Mouse (Mus musculus) c-Kit-positive CD71-negative TER-119-negative erythroid progenitor cells, embryonic 14.5 days (primary cell): ENCODE measurements at regions not wholly inside any gene's neighbourhood (a gene's known extent, or its start where the extent isn't known, plus 50 kb on each side); places are given as distances from the start of the nearest gene placed in this dataset.

Experiments
- DNase-seq: peaks from one replicate; pipeline ENCODE4 v3.0.0-alpha.2; 2013; ENCODE audit warnings: low read depth

DNA sequence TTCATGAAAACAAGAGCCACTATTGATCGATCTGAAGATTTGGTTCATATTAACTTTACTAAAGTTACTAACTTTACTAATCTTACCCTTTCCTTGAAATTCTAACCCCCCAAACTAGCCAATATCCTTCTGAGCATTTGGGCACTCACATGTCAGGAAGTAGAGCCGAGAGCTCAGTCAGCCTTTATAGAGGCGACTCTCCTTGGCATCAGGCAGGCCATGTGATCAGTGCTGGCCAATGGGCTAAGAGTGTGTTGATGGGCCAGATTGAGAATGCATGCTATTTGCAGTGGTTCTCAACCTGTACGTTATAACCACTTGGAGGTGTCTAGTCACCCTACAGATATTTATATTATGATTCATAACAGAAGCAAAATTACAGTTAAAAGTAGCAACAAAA is 69.6 kb upstream of the Slc35b4 start:
- no peak for DNase-seq

DNA sequence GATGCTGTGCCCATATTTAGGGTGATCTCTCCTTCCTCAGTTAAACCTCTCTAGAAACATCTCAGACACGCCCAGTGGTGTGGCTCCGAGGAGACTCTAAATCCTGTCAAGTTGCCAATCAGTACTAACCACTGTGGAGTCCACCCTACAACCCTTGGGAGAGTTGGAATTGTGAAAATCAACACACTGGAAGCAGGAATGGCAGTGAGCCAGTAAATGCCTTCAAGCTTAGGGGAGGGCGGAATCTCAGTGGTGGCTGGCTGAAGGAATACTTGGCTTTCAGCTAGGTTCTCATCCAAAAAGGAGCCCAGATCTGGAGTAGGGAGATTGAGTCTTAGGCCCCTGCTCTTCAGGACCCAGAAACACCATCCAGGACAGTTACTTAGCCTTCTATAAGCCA is 66.1 kb upstream of the Slc35b4 start:
- DNase-seq, result no peak

DNA sequence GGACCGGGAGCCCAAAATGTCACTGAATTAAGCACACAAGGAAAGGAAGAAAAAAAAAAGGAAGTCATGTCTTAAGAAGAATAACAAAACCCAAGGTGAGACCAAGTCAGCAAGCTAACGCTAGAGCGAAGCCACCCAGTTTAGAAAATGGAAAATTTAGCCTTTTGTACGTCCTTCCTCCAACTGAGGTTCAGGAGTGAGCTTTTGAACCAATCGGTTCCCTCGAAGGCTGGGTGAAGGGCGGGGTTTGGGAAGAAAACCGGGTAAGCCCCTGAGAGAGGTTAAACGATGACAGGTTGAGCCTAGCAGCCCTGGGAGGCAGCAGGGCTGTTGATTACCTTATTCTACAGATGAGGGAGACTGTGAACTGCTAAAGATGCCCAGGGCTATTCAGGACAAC is 65.6 kb upstream of the Slc35b4 start:
- no peak for DNase-seq

DNA sequence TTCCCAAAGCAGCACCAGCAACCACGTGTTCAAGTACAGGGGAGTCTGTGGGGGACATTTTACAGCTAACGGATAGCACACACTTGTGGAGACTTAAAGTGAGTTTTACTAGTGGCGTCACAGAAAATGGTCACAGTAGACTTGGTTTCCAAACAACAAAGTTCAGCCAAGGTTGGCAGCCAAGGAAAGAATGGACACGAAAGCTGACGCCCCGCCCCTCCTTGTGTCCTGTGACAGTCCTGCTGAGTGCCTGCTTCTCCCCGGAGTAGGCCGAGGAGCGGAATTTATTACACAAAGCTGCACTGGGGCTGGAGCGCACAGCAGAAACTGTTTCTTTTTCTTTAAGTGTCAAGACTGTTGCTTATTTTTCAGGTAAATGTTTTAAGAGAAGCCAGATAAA is 58.2 kb upstream of the Slc35b4 start:
- DNase-seq, result no peak

DNA sequence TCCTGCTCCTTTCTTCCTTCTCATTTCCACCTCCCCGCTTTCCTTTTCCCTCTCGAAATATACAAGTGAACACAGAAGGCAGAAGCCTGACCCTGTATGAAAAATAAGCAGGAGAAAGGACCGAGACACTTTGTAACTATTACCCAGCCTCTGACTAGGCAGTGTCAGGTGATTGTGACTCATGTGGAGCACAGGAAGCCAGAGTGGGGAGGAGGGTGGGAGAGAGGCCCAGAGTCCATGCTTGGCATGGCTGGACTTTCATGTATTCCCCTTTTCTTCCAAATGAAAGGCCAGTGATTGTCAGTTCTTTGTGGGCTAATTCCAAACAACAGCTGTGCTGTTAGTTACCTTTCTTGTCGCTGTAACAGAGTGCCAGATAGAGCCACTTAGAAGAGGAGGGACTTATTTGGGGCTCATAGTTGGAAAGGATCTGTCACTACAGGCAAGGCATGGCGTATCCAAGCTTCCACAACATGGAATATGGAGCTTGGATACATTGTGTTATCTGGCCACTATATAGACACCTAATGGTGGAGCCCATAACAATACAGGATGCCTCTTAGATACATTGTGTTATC is 57.6 kb upstream of the Slc35b4 start:
- DNase-seq, result no peak

DNA sequence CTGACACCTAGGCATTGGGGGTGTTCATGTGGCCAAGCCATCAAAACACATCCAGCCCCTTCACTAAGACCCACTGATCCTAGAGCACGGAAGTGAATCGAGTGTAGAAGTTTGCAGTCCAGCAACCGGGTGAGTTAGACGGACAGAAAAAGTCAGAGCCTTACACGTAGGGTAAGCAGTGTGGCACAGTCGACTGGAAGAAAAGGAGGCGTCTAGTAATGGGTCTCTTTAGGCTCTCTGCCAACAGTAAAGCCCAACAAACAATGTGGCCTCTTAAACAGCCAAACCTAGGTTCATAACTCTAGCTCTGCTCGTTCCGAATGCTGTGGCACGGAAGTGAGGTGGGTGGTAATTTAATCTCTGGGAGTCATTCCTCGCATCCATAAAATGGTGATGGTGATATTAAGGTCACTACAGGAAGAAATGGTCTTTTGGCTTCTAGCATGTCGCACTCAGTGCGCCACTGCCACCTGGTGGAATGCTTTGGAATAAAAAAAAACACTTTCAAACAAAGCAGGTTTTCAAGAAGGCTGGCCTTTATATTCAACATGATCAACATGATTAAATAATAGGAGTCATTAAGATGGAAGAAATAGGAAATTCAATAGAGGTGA is 54.0 kb upstream of the Slc35b4 start:
- DNase-seq, result peak; percentile 33

DNA sequence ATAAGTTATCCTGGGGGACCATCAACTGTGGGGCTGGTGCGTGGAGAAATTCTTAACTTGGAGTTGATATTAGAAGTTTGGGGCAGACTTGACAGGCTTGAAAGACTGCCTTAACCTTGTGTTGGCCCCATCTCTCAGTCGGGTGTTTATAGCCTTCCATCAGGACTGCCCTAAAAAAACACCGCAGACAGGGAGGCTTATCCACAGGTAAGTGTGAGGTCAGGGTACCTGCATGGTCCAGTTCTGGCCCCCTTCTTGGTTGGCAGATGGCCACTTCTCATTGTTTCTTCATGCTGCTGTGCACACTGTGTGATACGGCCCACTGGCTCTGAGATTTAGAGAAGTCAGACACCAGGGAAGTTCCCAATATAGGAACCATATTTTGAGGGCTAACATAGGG is 50.2 kb upstream of the Slc35b4 start:
- no peak for DNase-seq
